Mouse (Mus musculus) heart, postnatal 25 days (tissue): ENCODE data around the gene Auts2. TPM values are rescaled to one million over a fixed set of nuclear protein-coding genes. Genes with fewer than 3 reads are reported as not detected.

Experiments
- DNase-seq: peaks from one replicate; pipeline ENCODE4 v3.0.0; 2022; ENCODE audit warnings: low spot score
- intact Hi-C: fragments of 180-260 bp; cut with DNase I; formaldehyde crosslinking; loops from one replicate; pipeline ENCODE4 v1.15.1; 2025
- total RNA-seq, 2 experiments: library from RNA; stranded (reverse); gene quantifications; 2 replicates each; pipeline ENCODE4 v1.2.3; 2021

Auts2 gene
- total RNA-seq, 2 experiments from 2014 or later: 33.6 to 43.8 TPM

GRCm38 (mm10) chr5:131836014-131836735 lies 707.0 kb downstream of the Auts2 start:
- intact Hi-C loops: no loop called here
- no peak for DNase-seq

- intact Hi-C loops: no loop called here
- no peak for DNase-seq
Observed at GRCm38 (mm10) chr5:131832891-131833876, 710.0 kb downstream of the Auts2 start.

- no peak for DNase-seq
- intact Hi-C loops: no loop called here
Observed at GRCm38 (mm10) chr5:131830111-131830510, 713.0 kb downstream of the Auts2 start.

- DNase-seq: peak; percentile 12
- intact Hi-C loops: no loop called here
Observed at GRCm38 (mm10) chr5:131829248-131829647, 713.9 kb downstream of the Auts2 start.

GRCm38 (mm10) chr5:131828607-131829006 lies 714.5 kb downstream of the Auts2 start:
- intact Hi-C loops: no loop called here
- DNase-seq: no peak

- no peak for DNase-seq
- intact Hi-C loops: no loop called here
Observed at GRCm38 (mm10) chr5:131826362-131827261, 716.5 kb downstream of the Auts2 start.

GRCm38 (mm10) chr5:131825421-131825820 lies 717.7 kb downstream of the Auts2 start:
- intact Hi-C loops: no loop called here

GRCm38 (mm10) chr5:131824197-131824991 lies 718.8 kb downstream of the Auts2 start:
- intact Hi-C loops: no loop called here

More at GRCm38 (mm10) chr5:131825421-131825820, 717.7 kb downstream of the Auts2 start:
- no peak for DNase-seq

GRCm38 (mm10) chr5:131821461-131821860 lies 721.7 kb downstream of the Auts2 start:
- intact Hi-C loops: no loop called here
- DNase-seq: no peak

More at GRCm38 (mm10) chr5:131824197-131824991, 718.8 kb downstream of the Auts2 start:
- no peak for DNase-seq

- intact Hi-C loops: no loop called here
- peak; percentile 31 for DNase-seq
Observed at GRCm38 (mm10) chr5:131819251-131819691, 723.9 kb downstream of the Auts2 start.

- intact Hi-C loops: no loop called here
- no peak for DNase-seq
Observed at GRCm38 (mm10) chr5:131815498-131815897, 727.6 kb downstream of the Auts2 start.

- intact Hi-C loops: no loop called here
Observed at GRCm38 (mm10) chr5:131814503-131815003, 728.6 kb downstream of the Auts2 start.

GRCm38 (mm10) chr5:131813952-131814502 lies 729.1 kb downstream of the Auts2 start:
- intact Hi-C loops: no loop called here
- DNase-seq: peak; percentile 35

More at GRCm38 (mm10) chr5:131814503-131815003, 728.6 kb downstream of the Auts2 start:
- peak; percentile 45 for DNase-seq

- intact Hi-C loops: no loop called here
- no peak for DNase-seq
Observed at GRCm38 (mm10) chr5:131813331-131813781, 729.8 kb downstream of the Auts2 start.

GRCm38 (mm10) chr5:131812483-131813063 lies 730.6 kb downstream of the Auts2 start:
- no peak for DNase-seq
- intact Hi-C loops: no loop called here

GRCm38 (mm10) chr5:131806350-131806749 lies 736.8 kb downstream of the Auts2 start:
- intact Hi-C loops: no loop called here
- DNase-seq: no peak

GRCm38 (mm10) chr5:131805277-131805676 lies 737.9 kb downstream of the Auts2 start:
- DNase-seq: no peak
- intact Hi-C loops: no loop called here

GRCm38 (mm10) chr5:131803609-131804008 lies 739.5 kb downstream of the Auts2 start:
- intact Hi-C loops: no loop called here
- DNase-seq: no peak
